Mouse (Mus musculus): ENCODE measurements at regions not wholly inside any gene's neighbourhood (a gene's known extent, or its start where the extent isn't known, plus 50 kb on each side); places are given as distances from the start of the nearest gene placed in this dataset.

GRCm38 (mm10) chr8:9095980-9096379, 405.7 kb upstream of the Arglu1 start:
- TF ChIP-seq MYOG (IDR thresholded peaks at IDR 0.05; ENCODE audit: control insufficient read depth in 1 of 3, insufficient read depth in 1 of 3, insufficient read length in 2 of 3, low read depth in 2 of 3) (no peak), MAX (IDR thresholded peaks at IDR 0.05; ENCODE audit: low read depth) (no peak), TCF3 (IDR thresholded peaks at IDR 0.05; ENCODE audit: insufficient read length, low read depth) (no peak), SRF (IDR thresholded peaks at IDR 0.05; ENCODE audit: control insufficient read depth, insufficient read length, low read depth) (no peak), POLR2AphosphoS2 (IDR thresholded peaks at IDR 0.05; ENCODE audit: insufficient read length, low read depth) (no peak), REST (IDR thresholded peaks at IDR 0.05; ENCODE audit: insufficient read depth, insufficient read length) (no peak), POLR2A (IDR thresholded peaks at IDR 0.05; ENCODE audit: insufficient read length, low read depth) (no peak), MYOD1 (IDR thresholded peaks at IDR 0.05; ENCODE audit: control insufficient read depth in 1 of 3, insufficient read length in 2 of 3, low read depth in 2 of 3) (no peak), E2F4 (IDR thresholded peaks at IDR 0.05; ENCODE audit: insufficient read depth) (no peak), USF1 (IDR thresholded peaks at IDR 0.05; ENCODE audit: low read depth) (no peak), CEBPB (IDR thresholded peaks at IDR 0.05; ENCODE audit: insufficient read depth, poor library complexity, severe bottlenecking) (no peak), TCF12 (IDR thresholded peaks at IDR 0.05; ENCODE audit: insufficient read depth, poor library complexity, severe bottlenecking) (no peak)
- no peak overlapping the region for H3K4me3 ChIP-seq

GRCm38 (mm10) chr8:9094002-9094401, 403.7 kb upstream of the Arglu1 start:
- Histone ChIP-seq H3K4me3 (no peak overlapping the region), H3K36me3 (ENCODE audit: control insufficient read depth, insufficient read depth) (no peaks in the 10 kb centered on the region), H3K79me2 (ENCODE audit: control insufficient read depth, insufficient read depth) (no peaks in the 10 kb centered on the region), H3K27me3 (ENCODE audit: control insufficient read depth, insufficient read depth, insufficient read length) (no peaks in the 10 kb centered on the region), H3ac (ENCODE audit: control insufficient read depth, insufficient read length) (no peak overlapping the region), H3K4me2 (ENCODE audit: low read depth) (no peak overlapping the region)
- no peak for TF ChIP-seq MAX (IDR thresholded peaks at IDR 0.05; ENCODE audit: low read depth)
- no peak for TF ChIP-seq MYOD1 (IDR thresholded peaks at IDR 0.05; ENCODE audit: control insufficient read depth in 1 of 3, insufficient read length in 2 of 3, low read depth in 2 of 3)
- TF ChIP-seq SRF (IDR thresholded peaks at IDR 0.05; ENCODE audit: control insufficient read depth, insufficient read length, low read depth), result no peak

More at GRCm38 (mm10) chr8:9095980-9096379, 405.7 kb upstream of the Arglu1 start:
- no peaks in the 10 kb centered on the region for H3K79me2 ChIP-seq (ENCODE audit: control insufficient read depth, insufficient read depth)
- no peaks in the 10 kb centered on the region for H3K36me3 ChIP-seq (ENCODE audit: control insufficient read depth, insufficient read depth)
- no peak overlapping the region for H3K4me2 ChIP-seq (ENCODE audit: low read depth)
- no peaks in the 10 kb centered on the region for H3K27me3 ChIP-seq (ENCODE audit: control insufficient read depth, insufficient read depth, insufficient read length)
- H3ac ChIP-seq (ENCODE audit: control insufficient read depth, insufficient read length), result no peak overlapping the region

GRCm38 (mm10) chr8:9093356-9093755, 403.0 kb upstream of the Arglu1 start:
- TF ChIP-seq SRF (IDR thresholded peaks at IDR 0.05; ENCODE audit: control insufficient read depth, insufficient read length, low read depth) (no peak), MAX (IDR thresholded peaks at IDR 0.05; ENCODE audit: low read depth) (no peak), POLR2AphosphoS2 (IDR thresholded peaks at IDR 0.05; ENCODE audit: insufficient read length, low read depth) (no peak), POLR2A (IDR thresholded peaks at IDR 0.05; ENCODE audit: insufficient read length, low read depth) (no peak), TCF3 (IDR thresholded peaks at IDR 0.05; ENCODE audit: insufficient read length, low read depth) (no peak), MYOD1 (IDR thresholded peaks at IDR 0.05; ENCODE audit: control insufficient read depth in 1 of 3, insufficient read length in 2 of 3, low read depth in 2 of 3) (no peak), TCF12 (IDR thresholded peaks at IDR 0.05; ENCODE audit: insufficient read depth, poor library complexity, severe bottlenecking) (no peak), REST (IDR thresholded peaks at IDR 0.05; ENCODE audit: insufficient read depth, insufficient read length) (no peak), CEBPB (IDR thresholded peaks at IDR 0.05; ENCODE audit: insufficient read depth, poor library complexity, severe bottlenecking) (no peak), E2F4 (IDR thresholded peaks at IDR 0.05; ENCODE audit: insufficient read depth) (no peak)
- Histone ChIP-seq H3ac (ENCODE audit: control insufficient read depth, insufficient read length) (no peak overlapping the region), H3K27me3 (ENCODE audit: control insufficient read depth, insufficient read depth, insufficient read length) (no peaks in the 10 kb centered on the region), H3K4me3 (no peak overlapping the region), H3K36me3 (ENCODE audit: control insufficient read depth, insufficient read depth) (no peaks in the 10 kb centered on the region), H3K79me2 (ENCODE audit: control insufficient read depth, insufficient read depth) (no peaks in the 10 kb centered on the region), H3K4me2 (ENCODE audit: low read depth) (no peak overlapping the region)

GRCm38 (mm10) chr8:9072724-9073123, 382.4 kb upstream of the Arglu1 start:
- Histone ChIP-seq H3K27me3 (ENCODE audit: control insufficient read depth, insufficient read depth, insufficient read length) (no peaks in the 10 kb centered on the region), H3K79me2 (ENCODE audit: control insufficient read depth, insufficient read depth) (no peaks in the 10 kb centered on the region), H3ac (ENCODE audit: control insufficient read depth, insufficient read length) (no peak overlapping the region), H3K4me3 (no peak overlapping the region), H3K36me3 (ENCODE audit: control insufficient read depth, insufficient read depth) (no peaks in the 10 kb centered on the region), H3K4me2 (ENCODE audit: low read depth) (no peak overlapping the region)
- no peak for TF ChIP-seq E2F4 (IDR thresholded peaks at IDR 0.05; ENCODE audit: insufficient read depth)

- Histone ChIP-seq H3K79me2 (ENCODE audit: control insufficient read depth, insufficient read depth) (no peaks in the 10 kb centered on the region), H3K36me3 (ENCODE audit: control insufficient read depth, insufficient read depth) (no peaks in the 10 kb centered on the region), H3ac (ENCODE audit: control insufficient read depth, insufficient read length) (no peak overlapping the region), H3K4me3 (no peak overlapping the region), H3K27me3 (ENCODE audit: control insufficient read depth, insufficient read depth, insufficient read length) (no peaks in the 10 kb centered on the region), H3K4me2 (ENCODE audit: low read depth) (no peak overlapping the region)
- TF ChIP-seq TCF12 (IDR thresholded peaks at IDR 0.05; ENCODE audit: insufficient read depth, poor library complexity, severe bottlenecking) (no peak), REST (IDR thresholded peaks at IDR 0.05; ENCODE audit: insufficient read depth, insufficient read length) (no peak)
Measured at GRCm38 (mm10) chr8:9072286-9072685, 382.0 kb upstream of the Arglu1 start.

- Histone ChIP-seq H3K27me3 (ENCODE audit: control insufficient read depth, insufficient read depth, insufficient read length) (no peaks in the 10 kb centered on the region), H3ac (ENCODE audit: control insufficient read depth, insufficient read length) (no peak overlapping the region), H3K36me3 (ENCODE audit: control insufficient read depth, insufficient read depth) (no peaks in the 10 kb centered on the region), H3K4me2 (ENCODE audit: low read depth) (no peak overlapping the region), H3K4me3 (no peak overlapping the region), H3K79me2 (ENCODE audit: control insufficient read depth, insufficient read depth) (no peaks in the 10 kb centered on the region)
- TF ChIP-seq MYOG (IDR thresholded peaks at IDR 0.05; ENCODE audit: control insufficient read depth in 1 of 3, insufficient read depth in 1 of 3, insufficient read length in 2 of 3, low read depth in 2 of 3) (no peak), REST (IDR thresholded peaks at IDR 0.05; ENCODE audit: insufficient read depth, insufficient read length) (no peak), USF1 (IDR thresholded peaks at IDR 0.05; ENCODE audit: low read depth) (no peak), CEBPB (IDR thresholded peaks at IDR 0.05; ENCODE audit: insufficient read depth, poor library complexity, severe bottlenecking) (no peak)
Measured at GRCm38 (mm10) chr8:9070953-9071352, 380.6 kb upstream of the Arglu1 start.
